ENCODE assay signal across 8 mouse cellular contexts in genomic region chr8:46936039-46936438, GRCm38 (mm10). TPM values are rescaled to one million over a fixed set of nuclear protein-coding genes. Genes with fewer than 3 reads are reported as not detected.
DNase-seq lines count a peak whose midpoint lies in the region; ATAC-seq lines count a peak whose summit lies in the region.

No protein-coding gene starts in this region.

- DNase-seq in adrenal gland, postnatal 10 days: peak; percentile 16
- no peak for DNase-seq in adrenal gland, postnatal 14 days
- DNase-seq in left cerebral cortex, postnatal 25 days (ENCODE audit: low spot score in 2 of 2): peak; percentile 32 to 39
- DNase-seq in left cerebral cortex, adult 8-10 months (ENCODE audit: low spot score in 2 of 2): no peak
- peak; percentile 47 to 55 for DNase-seq in heart, postnatal 10 days
- DNase-seq in lung, postnatal 10 days: peak; percentile 53
- DNase-seq in thymus, postnatal 10 days (ENCODE audit: low spot score in 2 of 2): no peak

- intact Hi-C loops in left cerebral cortex, postnatal 25 days (cut with DNase I): loop anchor here (5.0 to 10.0 kb wide), 3 partner anchors 91 to 369 kb away; no protein-coding TSS in a partner anchor
- intact Hi-C loops in heart, postnatal 10 days (cut with DNase I): loop anchor here (5.0 kb wide), 2 partner anchors 249 to 264 kb away; no protein-coding TSS in a partner anchor

- ATAC-seq in monocyte, adult 5-6 weeks (replicated peaks; ENCODE audit: insufficient number of reproducible peaks, low FRiP score, low TSS enrichment, poor library complexity, severe bottlenecking): no peak

RNA-seq across cellular contexts. Expression of gene Enpp6, which starts 50.6 kb away (rescaled TPM):
- total RNA-seq in adrenal gland, postnatal 10 days (2021): 1 to 10 TPM; 1.6 to 2.3 TPM
- total RNA-seq in adrenal gland, postnatal 14 days (2021): 1.6 and 1.7 TPM in 2 replicates
- 1 to 10 TPM; 6.4 to 7.4 TPM for total RNA-seq in left cerebral cortex, postnatal 25 days (2021)
- total RNA-seq in left cerebral cortex, adult 8-10 months (2022): 1 to 10 TPM; 6.3 to 7.9 (median 6.9) TPM
- 1 to 10 TPM; 6.5 to 8.6 TPM for total RNA-seq in heart, postnatal 10 days (2021)
- 0.39 TPM in 1 of 3 replicates, not detected in the others for total RNA-seq in monocyte, adult 5-6 weeks (2017)

Comparison
In these comparisons a context has a peak if more than half of its experiments do, and no peak if none do; other contexts are left out.
1. DNase-seq: peak in adrenal gland, postnatal 10 days (single experiment), left cerebral cortex, postnatal 25 days (2 of 2), heart, postnatal 10 days (2 of 2) and lung, postnatal 10 days (single experiment); none in adrenal gland, postnatal 14 days (single experiment), left cerebral cortex, adult 8-10 months (0 of 2) and thymus, postnatal 10 days (0 of 2).